Mouse (Mus musculus) liver, embryonic 14.5 days (tissue): Measurements from ENCODE around the gene Myh13. TPM values are rescaled to one million over a fixed set of nuclear protein-coding genes. Genes with fewer than 3 reads are reported as not detected.

Experiments used
- ATAC-seq: fragments of 200-750 bp; cut with Nextera tagmentation; 2 replicates; pipeline ENCODE4 v1.8.0; 2017; ENCODE audit warnings: moderate number of reproducible peaks, mild to moderate bottlenecking, moderate library complexity; ENCODE audit not compliant: insufficient read depth
- DNase-seq, 3 experiments: peaks; one replicate each; pipeline ENCODE4 v3.0.0-alpha.2; 2012 to 2013; ENCODE audit warnings: low read depth in 3 of 3, low spot score in 3 of 3
- H3K27ac ChIP-seq: fragments of 300-500 bp; sonication (generic); 2 replicates; pipeline ENCODE4 v1.5.1; 2014; ENCODE audit warnings: moderate library complexity, mild to moderate bottlenecking, control low read depth, inconsistent platforms
- H3K27me3 ChIP-seq: fragments of 300-500 bp; sonication (generic); 2 replicates; pipeline ENCODE4 v1.6.1; 2014; ENCODE audit warnings: mild to moderate bottlenecking, low read length, moderate library complexity; ENCODE audit not compliant: control insufficient read depth, insufficient read depth
- H3K36me3 ChIP-seq: fragments of 300-500 bp; sonication (generic); replicated peaks from 2 replicates; pipeline ENCODE4 v1.6.1; 2014; ENCODE audit warnings: low read depth; ENCODE audit not compliant: control insufficient read depth, insufficient read depth
- H3K4me1 ChIP-seq, 2 experiments: fragments of 200-500 bp in 1 of 2; fragments of 300-500 bp in 1 of 2; sonication (generic) in 1 of 2; replicated peaks; 2 replicates each; pipeline ENCODE4 v1.6.1; 2012 to 2014; ENCODE audit warnings: antibody characterized with exemption in 1 of 2, inconsistent platforms in 1 of 2, low read length in 1 of 2; ENCODE audit not compliant: control insufficient read depth in 2 of 2, insufficient read depth in 2 of 2
- H3K4me2 ChIP-seq: fragments of 300-500 bp; sonication (generic); 2 replicates; pipeline ENCODE4 v1.6.1; 2014; ENCODE audit warnings: low read depth, mild to moderate bottlenecking, control low read depth, moderate library complexity
- H3K4me3 ChIP-seq, 2 experiments: fragments of 200-500 bp in 1 of 2; fragments of 300-500 bp in 1 of 2; sonication (generic) in 1 of 2; 2 replicates each; pipeline ENCODE4 v1.5.1; 2012 to 2014; ENCODE audit warnings: low read depth in 2 of 2, low read length in 2 of 2, mild to moderate bottlenecking in 2 of 2, control low read depth in 1 of 2, inconsistent platforms in 1 of 2, moderate library complexity in 1 of 2; ENCODE audit not compliant: insufficient read depth in 1 of 2
- H3K9ac ChIP-seq: fragments of 300-500 bp; sonication (generic); replicated peaks from 2 replicates; pipeline ENCODE4 v1.6.1; 2014; ENCODE audit warnings: mild to moderate bottlenecking, control low read depth, moderate library complexity
- H3K9me3 ChIP-seq: fragments of 300-500 bp; sonication (generic); 2 replicates; pipeline ENCODE4 v1.6.1; 2016; ENCODE audit warnings: low read length, mixed read lengths; ENCODE audit not compliant: control insufficient read depth
- CTCF ChIP-seq: IDR thresholded peaks from 2 replicates; pipeline ENCODE4 v1.5.1; 2016; ENCODE audit warnings: antibody characterized with exemption, low read depth, control low read depth
- EP300 ChIP-seq: IDR thresholded peaks from 2 replicates; pipeline ENCODE4 v1.6.1; 2016; ENCODE audit warnings: antibody characterized with exemption, low read depth
- WGBS: fragments of 180-500 bp; shearing (Covaris S2); extraction: QIAGEN DNeasy Blood & Tissue Kit; methylation state at CpG from one replicate; pipeline ENCODE4 v1.1.7; 2014; ENCODE audit not compliant: insufficient replicate concordance; 5-methylcytosine and 5-hydroxymethylcytosine counted together
- polyA plus RNA-seq, 2 experiments: library from polyadenylated mRNA; depleted of rRNA in 1 of 2; stranded (reverse) in 1 of 2; unstranded in 1 of 2; fragments of >200 nt; fragmentation: Nextera tagmentation in 1 of 2; extraction: Ambion mirVana in 1 of 2; gene quantifications; 2 replicates each; pipeline versions ENCODE4 v1.2.1 to v1.2.3; 2012 to 2014

The Myh13 gene
- polyA plus RNA-seq (2012; rRNA removed) (not detected in 2 replicates), polyA plus RNA-seq (2014; fragmentation: Nextera tagmentation; extraction: Ambion mirVana) (not detected in 2 replicates)

DNA sequence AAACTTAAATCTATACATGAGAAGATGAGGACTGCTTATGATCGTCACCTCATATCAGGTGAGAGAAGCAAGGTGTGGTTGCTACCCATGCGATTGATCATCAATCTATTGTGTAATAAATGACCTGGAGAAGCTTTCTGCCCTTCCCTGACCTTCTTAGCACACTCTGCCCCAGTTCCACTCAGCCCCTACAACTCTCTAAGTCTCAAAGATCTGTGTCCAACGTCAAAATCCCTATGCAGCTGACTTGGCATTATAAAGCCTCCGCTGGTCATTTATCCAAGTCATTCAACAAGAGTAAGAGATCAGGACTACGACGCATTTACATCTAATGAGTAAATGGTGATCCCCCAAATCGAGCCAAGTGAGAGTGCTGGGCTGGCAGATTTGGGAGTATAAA is at the start of gene Myh13:
Gene Myh13, plus strand, starts transcription at position 301 of the 400 bp plus-strand sequence.
- Histone ChIP-seq H3K36me3 (no peaks in the 10 kb centered on the region), H3K27ac (no peak within 1 kb of the TSS), H3K4me1 (no peaks in the 10 kb centered on the region), H3K9me3 (no peaks in the 10 kb centered on the region), H3K9ac (no peak within 1 kb of the TSS), H3K27me3 (no peaks in the 10 kb centered on the region), H3K4me3 (no peak within 1 kb of the TSS), H3K4me2 (no peak within 1 kb of the TSS)
- ATAC-seq (no peak), DNase-seq (no peak)
- 67% methylated on average over 7 of the region's 7 CpGs for WGBS
- TF ChIP-seq CTCF (no peak), EP300 (no peak)

DNA sequence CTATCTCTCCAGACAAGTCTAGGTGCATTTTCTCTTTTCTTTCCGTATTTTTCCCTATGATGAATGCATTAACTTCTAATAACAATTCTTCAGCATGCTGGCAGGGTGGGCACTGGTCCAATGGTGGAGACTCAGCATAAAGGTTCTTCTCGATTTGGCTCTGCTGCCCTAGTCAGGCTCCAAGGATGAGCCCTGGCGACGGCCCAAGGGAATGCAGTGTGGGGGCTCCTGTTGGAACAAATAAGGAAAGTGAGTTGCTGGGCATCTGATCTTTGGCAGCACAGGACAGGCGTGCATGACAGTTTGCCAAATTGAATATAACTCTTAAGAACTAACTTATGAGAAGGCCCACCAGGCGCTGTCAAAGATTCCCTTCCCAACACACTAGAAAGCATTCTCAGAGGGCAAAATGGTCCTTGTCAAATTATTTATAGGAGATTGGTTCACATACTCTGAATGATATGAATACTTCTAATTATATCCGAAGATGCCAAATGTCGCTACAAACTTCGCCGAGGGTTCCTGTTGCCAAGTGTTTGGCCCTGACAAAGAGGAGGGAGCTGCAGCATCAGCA is 44.8 kb upstream of the Myh13 start, which contains the start of gene Myh8:
Gene Myh8, plus strand, starts transcription at position 524 of the 574 bp plus-strand sequence.
- no peak for DNase-seq
- no peaks in the 10 kb centered on the region for H3K4me1 ChIP-seq
- H3K9ac ChIP-seq: no peak within 1 kb of the TSS
- H3K27ac ChIP-seq: no peak within 1 kb of the TSS
- no peaks in the 10 kb centered on the region for H3K36me3 ChIP-seq
- no peak within 1 kb of the TSS for H3K4me3 ChIP-seq
- TF ChIP-seq EP300 (no peak), CTCF (no peak)
- 66% methylated on average over 10 of the region's 10 CpGs for WGBS
- H3K4me2 ChIP-seq: no peak within 1 kb of the TSS
- no peaks in the 10 kb centered on the region for H3K9me3 ChIP-seq
- no peaks in the 10 kb centered on the region for H3K27me3 ChIP-seq
- ATAC-seq: no peak

DNA sequence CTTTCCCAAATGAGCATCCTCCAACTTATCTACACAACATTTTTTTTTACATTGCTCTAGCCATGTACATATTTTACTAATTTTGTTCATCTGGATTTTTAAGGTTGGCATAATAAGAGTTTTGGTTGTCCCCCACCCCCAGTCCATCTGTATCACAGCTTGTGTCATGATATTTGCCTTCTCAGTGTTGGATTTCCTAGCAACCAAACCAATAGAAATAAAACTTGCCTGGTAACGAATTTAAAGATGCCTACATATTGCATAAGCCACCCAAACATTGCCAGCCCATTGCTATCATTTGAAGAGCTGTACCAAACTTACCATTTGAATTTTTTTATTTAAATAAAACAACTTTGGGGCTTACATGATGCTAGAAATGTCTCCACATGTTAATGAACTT is 28.0 kb upstream of the Myh13 start:
- no peak overlapping the region for H3K4me2 ChIP-seq
- no peaks in the 10 kb centered on the region for H3K27me3 ChIP-seq
- no peak overlapping the region for H3K9ac ChIP-seq
- TF ChIP-seq CTCF: no peak
- no peak for TF ChIP-seq EP300
- no peak for ATAC-seq
- peaks cover 2% of the 10 kb centered on the region; the same call in 1 of the 2 replicates for H3K9me3 ChIP-seq
- no peak overlapping the region for H3K27ac ChIP-seq
- DNase-seq: no peak
- H3K36me3 ChIP-seq: no peaks in the 10 kb centered on the region
- no peaks in the 10 kb centered on the region for H3K4me1 ChIP-seq
- 36% methylated on average over 1 of the region's 1 CpGs for WGBS
- no peak overlapping the region for H3K4me3 ChIP-seq

DNA sequence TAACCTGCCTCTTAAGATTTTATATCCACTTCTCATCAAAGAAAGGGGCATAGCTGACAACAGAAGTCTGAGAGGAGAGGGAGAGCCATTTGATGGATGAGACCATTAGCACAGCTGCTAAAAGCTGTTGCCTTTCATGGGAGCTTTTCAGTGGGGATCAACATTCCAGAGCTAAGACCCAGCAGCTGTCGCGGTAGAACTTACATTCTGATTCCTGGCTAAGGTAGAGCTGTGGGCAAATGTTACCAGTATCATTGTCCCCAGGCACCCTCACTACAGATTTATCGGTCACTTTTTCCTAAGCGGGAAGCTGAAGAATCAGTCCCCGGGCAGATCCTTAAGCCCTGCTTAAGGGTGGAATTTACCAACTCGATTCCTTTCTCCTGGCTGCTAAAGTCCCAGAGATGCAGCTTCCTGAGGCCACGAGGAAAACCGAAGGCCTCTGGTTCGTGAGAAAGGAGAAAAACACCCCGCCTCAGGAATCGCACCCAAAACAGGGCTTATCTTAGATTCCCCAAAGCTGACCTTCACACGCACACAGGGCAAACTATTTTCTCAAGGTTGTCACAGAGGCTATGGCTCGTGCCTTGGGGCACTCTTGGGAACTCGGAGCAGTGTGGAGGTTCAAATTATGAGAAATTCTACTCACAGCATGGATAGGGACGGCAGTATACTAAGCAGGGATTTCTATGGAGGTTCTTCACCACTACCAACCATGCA is 7.6 kb upstream of the Myh13 start:
- WGBS: 46% methylated on average over 15 of the region's 15 CpGs
- no peak overlapping the region for H3K4me2 ChIP-seq
- H3K4me1 ChIP-seq: no peaks in the 10 kb centered on the region
- DNase-seq: no peak
- no peak for ATAC-seq
- no peaks in the 10 kb centered on the region for H3K9me3 ChIP-seq
- H3K36me3 ChIP-seq: no peaks in the 10 kb centered on the region
- no peak overlapping the region for H3K27ac ChIP-seq
- TF ChIP-seq EP300 (no peak), CTCF (no peak)
- H3K9ac ChIP-seq: no peak overlapping the region
- no peak overlapping the region for H3K4me3 ChIP-seq
- no peaks in the 10 kb centered on the region for H3K27me3 ChIP-seq

DNA sequence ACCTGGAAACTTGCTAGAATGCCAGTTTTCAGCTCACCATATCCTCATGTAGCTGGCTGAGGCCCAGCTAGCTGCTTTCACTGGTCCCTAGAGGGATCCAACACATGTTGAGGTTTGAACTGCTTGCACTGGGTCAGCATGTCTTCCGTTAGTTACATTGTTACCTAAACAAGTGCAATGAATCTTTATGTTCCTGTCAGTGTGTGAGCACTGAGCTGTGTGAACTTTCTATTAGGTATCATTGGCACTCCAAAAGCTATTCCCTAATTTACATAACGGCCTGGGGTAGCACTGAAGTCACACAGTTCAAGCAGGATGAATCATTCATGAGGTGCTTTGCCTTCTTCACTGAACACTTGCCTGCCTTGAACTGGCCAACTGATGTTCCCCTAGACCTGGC is 5.1 kb downstream of the Myh13 start:
- Histone ChIP-seq H3K4me1 (no peaks in the 10 kb centered on the region), H3K9ac (no peak overlapping the region), H3K9me3 (no peaks in the 10 kb centered on the region), H3K4me2 (no peak overlapping the region), H3K36me3 (no peaks in the 10 kb centered on the region), H3K27me3 (no peaks in the 10 kb centered on the region), H3K4me3 (no peak overlapping the region), H3K27ac (no peak overlapping the region)
- 52% methylated on average over 2 of the region's 2 CpGs for WGBS
- ATAC-seq (no peak), DNase-seq (no peak)
- TF ChIP-seq EP300: no peak
- no peak for TF ChIP-seq CTCF
